Mouse (Mus musculus) megakaryocyte, embryonic 14.5 days (primary cell): ENCODE measurements at regions not wholly inside any gene's neighbourhood (a gene's known extent, or its start where the extent isn't known, plus 50 kb on each side); places are given as distances from the start of the nearest gene placed in this dataset.

Experiments used
- FLI1 ChIP-seq: IDR thresholded peaks from 2 replicates; pipeline ENCODE4 v1.6.1; 2012; ENCODE audit warnings: low read length, inconsistent platforms, mixed read lengths
- GATA1 ChIP-seq: IDR thresholded peaks from 3 replicates; pipeline ENCODE4 v1.6.1; 2012; ENCODE audit warnings: mixed read lengths, low read length, inconsistent platforms, borderline replicate concordance

DNA sequence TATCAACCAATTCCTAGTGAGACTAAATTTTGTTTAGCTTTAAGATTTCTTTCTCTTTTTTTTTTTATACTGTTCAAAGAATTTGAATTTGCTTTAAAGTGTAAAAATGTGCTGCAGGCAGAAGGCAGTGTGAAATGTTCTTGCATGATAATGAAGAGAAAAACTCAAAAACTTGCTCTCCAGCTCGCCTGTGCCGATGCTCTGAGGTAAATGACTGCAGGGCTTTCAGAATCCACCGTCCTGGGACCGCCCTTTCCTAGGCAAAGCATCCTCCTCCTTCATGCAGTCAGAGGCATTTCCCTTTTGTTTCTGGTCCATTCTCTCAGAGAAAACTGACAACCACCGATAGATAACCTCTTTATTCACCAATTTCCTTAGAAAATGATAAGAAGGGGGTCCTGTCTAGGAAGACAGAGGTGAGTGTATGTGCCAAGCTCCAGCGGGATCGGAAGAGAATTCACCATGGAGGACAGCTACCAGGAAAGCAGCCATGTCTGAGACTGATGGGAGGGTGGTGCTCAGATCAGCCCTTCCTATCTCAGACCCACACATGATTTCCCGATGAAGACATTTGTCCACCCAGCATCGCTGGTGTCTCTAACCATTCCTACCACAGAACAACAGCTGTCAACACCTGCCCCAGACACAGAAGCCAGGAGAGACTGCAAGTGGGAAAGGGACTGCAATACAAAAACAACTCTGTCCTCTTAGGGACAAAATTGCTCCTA lies 91.5 kb downstream of the 1700020N01Rik start:
- no peak for TF ChIP-seq GATA1
- TF ChIP-seq FLI1, result no peak
